Mouse (Mus musculus) cerebellum, postnatal 4 days (tissue): ENCODE results near the gene Phf12.
A peak's percentile ranks its signal among the peaks of the same experiment; 100 is the strongest.

Experiments used
- DNase-seq, 2 experiments: peaks; one replicate each; pipeline ENCODE4 v3.0.0; 2022; ENCODE audit warnings: low spot score in 2 of 2, mixed read lengths in 1 of 2

The Phf12 gene

GRCm38 (mm10) chr11:77970718-77971117 lies 11.8 kb upstream of the Phf12 start:
- no peak for DNase-seq

- DNase-seq = no peak
These were observed 9.0 kb upstream of the Phf12 start for GRCm38 (mm10) chr11:77973520-77973919.

GRCm38 (mm10) chr11:77974325-77974724 lies 8.2 kb upstream of the Phf12 start:
- no peak for DNase-seq

- DNase-seq = no peak
These were observed 6.7 kb upstream of the Phf12 start for GRCm38 (mm10) chr11:77975873-77976272.

GRCm38 (mm10) chr11:77978161-77978560 lies 4.4 kb upstream of the Phf12 start:
- DNase-seq = no peak

GRCm38 (mm10) chr11:77979221-77979809 lies 3.2 kb upstream of the Phf12 start:
- DNase-seq = no peak

GRCm38 (mm10) chr11:77980281-77981204 lies 2.0 kb upstream of the Phf12 start:
- peak in 1 of 2 experiments; percentile 64 for DNase-seq

GRCm38 (mm10) chr11:77981609-77982440 lies 729 bp upstream of the Phf12 start:
- DNase-seq = peak; percentile 64 to 86

- DNase-seq = peak in 1 of 2 experiments; percentile 47
These were observed 810 bp downstream of the Phf12 start for GRCm38 (mm10) chr11:77983191-77983936.

GRCm38 (mm10) chr11:77983937-77984835 lies 1.6 kb downstream of the Phf12 start:
- peak; percentile 44 to 62 for DNase-seq

- peak in 1 of 2 experiments; percentile 34 for DNase-seq
These were observed 2.3 kb downstream of the Phf12 start for GRCm38 (mm10) chr11:77984836-77985231.

GRCm38 (mm10) chr11:77985541-77986065 lies 3.0 kb downstream of the Phf12 start:
- DNase-seq = no peak

- no peak for DNase-seq
These were observed 6.6 kb downstream of the Phf12 start for GRCm38 (mm10) chr11:77989071-77989690.

GRCm38 (mm10) chr11:77995556-77995955 lies 13.0 kb downstream of the Phf12 start:
- no peak for DNase-seq

GRCm38 (mm10) chr11:78006446-78006845 lies 23.9 kb downstream of the Phf12 start:
- DNase-seq = no peak

- peak; percentile 60 to 76 for DNase-seq
These were observed 37.1 kb downstream of the Phf12 start for GRCm38 (mm10) chr11:78019676-78020075.

- peak; percentile 44 to 55 for DNase-seq
These were observed 41.1 kb downstream of the Phf12 start for GRCm38 (mm10) chr11:78023607-78024006.

GRCm38 (mm10) chr11:78029240-78029639 lies 46.7 kb downstream of the Phf12 start:
- no peak for DNase-seq

- no peak for DNase-seq
These were observed 48.0 kb downstream of the Phf12 start for GRCm38 (mm10) chr11:78030600-78030999.

- DNase-seq = no peak
These were observed 48.8 kb downstream of the Phf12 start for GRCm38 (mm10) chr11:78031389-78031788.
